Mouse (Mus musculus): ENCODE data around the gene Gatad2a. TPM values are rescaled to one million over a fixed set of nuclear protein-coding genes. Genes with fewer than 3 reads are reported as not detected.
A peak's percentile ranks its signal among the peaks of the same experiment; 100 is the strongest.

Gatad2a gene
- polyA plus RNA-seq, 1 experiment from 2014 or later, result 28.1 TPM

DNA sequence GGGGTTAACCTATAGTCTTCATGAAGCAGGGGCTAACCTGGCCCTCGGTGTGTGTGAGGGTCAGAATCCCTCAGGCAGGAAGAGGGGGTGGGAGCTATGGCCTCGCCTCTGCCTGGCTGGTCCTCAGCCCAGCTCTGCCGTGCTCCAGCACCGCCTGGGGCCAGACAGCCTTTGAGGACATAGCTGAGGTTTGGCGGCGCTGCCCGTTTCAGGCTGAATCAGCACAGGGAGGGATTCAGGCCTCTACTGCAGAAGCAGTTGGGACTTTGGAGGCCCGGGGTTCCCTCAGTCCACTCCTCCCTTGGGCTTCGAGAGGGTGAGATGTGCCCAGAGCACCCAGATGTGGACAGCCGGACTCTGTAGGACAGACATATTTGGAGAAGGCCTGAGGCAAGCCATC is 120.1 kb downstream of the Gatad2a start:
- peaks cover 15% of the 10 kb centered on the region; the same call in 1 of the 2 replicates for H3K36me3 ChIP-seq (ENCODE audit: control insufficient read depth, insufficient read depth, low read length)
- no peak overlapping the region for H3K27ac ChIP-seq (replicated peaks; ENCODE audit: low read depth, low read length)
- ATAC-seq (ENCODE audit: low FRiP score, low TSS enrichment), result no peak
- H3K9me3 ChIP-seq (ENCODE audit: control insufficient read depth, low read length), result no peaks in the 10 kb centered on the region
- no peak overlapping the region; the same call in 1 of the 2 replicates for H3K9ac ChIP-seq (replicated peaks; ENCODE audit: low read length)
- WGBS, result 44% methylated on average over 10 of the region's 10 CpGs
- H3K4me1 ChIP-seq (ENCODE audit: control insufficient read depth, insufficient read depth, low read length), result no peaks in the 10 kb centered on the region
- H3K4me2 ChIP-seq (ENCODE audit: low read length), result no peak overlapping the region
- H3K4me3 ChIP-seq (replicated peaks; ENCODE audit: low read depth, low read length), result no peak overlapping the region
- peaks cover 21% of the 10 kb centered on the region for H3K27me3 ChIP-seq (ENCODE audit: control insufficient read depth, insufficient read depth, low read length)
- no peak for DNase-seq

DNA sequence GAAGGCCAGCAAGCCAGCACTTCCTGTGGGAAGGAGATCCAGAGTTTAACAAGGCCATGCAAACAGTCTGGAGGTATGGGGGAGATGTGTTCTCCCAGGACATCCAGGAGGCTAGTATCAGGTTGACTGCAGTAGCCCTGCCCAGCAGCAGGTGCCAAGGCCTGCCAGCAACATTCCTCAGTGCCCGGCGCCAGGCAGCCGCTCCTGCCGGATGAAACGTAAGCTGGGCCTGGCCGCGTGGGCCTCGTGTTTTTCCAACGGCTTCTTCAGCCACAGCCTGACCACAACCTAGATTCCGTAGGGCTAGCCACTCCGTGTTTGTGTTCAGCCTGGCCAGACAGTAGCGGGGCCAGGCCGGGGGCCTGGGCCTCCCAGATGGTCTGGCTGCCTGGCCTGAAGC is 121.5 kb downstream of the Gatad2a start:
- H3K9ac ChIP-seq (replicated peaks; ENCODE audit: low read length), result no peak overlapping the region
- peaks cover 24% of the 10 kb centered on the region for H3K36me3 ChIP-seq (ENCODE audit: control insufficient read depth, insufficient read depth, low read length)
- ATAC-seq (ENCODE audit: low FRiP score, low TSS enrichment) (no peak), DNase-seq (no peak)
- H3K27ac ChIP-seq (replicated peaks; ENCODE audit: low read depth, low read length), result no peak overlapping the region
- WGBS, result 92% methylated on average over 13 of the region's 13 CpGs
- H3K4me2 ChIP-seq (ENCODE audit: low read length), result no peak overlapping the region
- H3K4me3 ChIP-seq (replicated peaks; ENCODE audit: low read depth, low read length), result no peak overlapping the region
- H3K9me3 ChIP-seq (ENCODE audit: control insufficient read depth, low read length), result no peaks in the 10 kb centered on the region
- peaks cover 6% of the 10 kb centered on the region for H3K27me3 ChIP-seq (ENCODE audit: control insufficient read depth, insufficient read depth, low read length)
- no peaks in the 10 kb centered on the region for H3K4me1 ChIP-seq (ENCODE audit: control insufficient read depth, insufficient read depth, low read length)

- peaks cover 24% of the 10 kb centered on the region for H3K36me3 ChIP-seq (ENCODE audit: control insufficient read depth, insufficient read depth, low read length)
- no peaks in the 10 kb centered on the region for H3K4me1 ChIP-seq (ENCODE audit: control insufficient read depth, insufficient read depth, low read length)
- H3K9me3 ChIP-seq (ENCODE audit: control insufficient read depth, low read length), result no peaks in the 10 kb centered on the region
- ATAC-seq (ENCODE audit: low FRiP score, low TSS enrichment) (no peak), DNase-seq (peak; percentile 85)
- H3K4me3 ChIP-seq (replicated peaks; ENCODE audit: low read depth, low read length), result no peak overlapping the region
- H3K4me2 ChIP-seq (ENCODE audit: low read length), result no peak overlapping the region
- WGBS, result 13% methylated on average over 9 of the region's 9 CpGs
- H3K27ac ChIP-seq (replicated peaks; ENCODE audit: low read depth, low read length), result no peak overlapping the region
- H3K9ac ChIP-seq (replicated peaks; ENCODE audit: low read length), result no peak overlapping the region
- peaks cover 1% of the 10 kb centered on the region; the same call in 1 of the 2 replicates for H3K27me3 ChIP-seq (ENCODE audit: control insufficient read depth, insufficient read depth, low read length)
Observed at GRCm38 (mm10) chr8:69874155-69874554, 122.0 kb downstream of the Gatad2a start.

GRCm38 (mm10) chr8:69870907-69871306 is 125.3 kb downstream of the Gatad2a start:
- Histone ChIP-seq H3K36me3 (ENCODE audit: control insufficient read depth, insufficient read depth, low read length) (peaks cover 24% of the 10 kb centered on the region), H3K4me3 (replicated peaks; ENCODE audit: low read depth, low read length) (no peak overlapping the region), H3K9me3 (ENCODE audit: control insufficient read depth, low read length) (no peaks in the 10 kb centered on the region), H3K4me1 (ENCODE audit: control insufficient read depth, insufficient read depth, low read length) (no peaks in the 10 kb centered on the region), H3K4me2 (ENCODE audit: low read length) (no peak overlapping the region), H3K27me3 (ENCODE audit: control insufficient read depth, insufficient read depth, low read length) (no peaks in the 10 kb centered on the region), H3K9ac (replicated peaks; ENCODE audit: low read length) (no peak overlapping the region), H3K27ac (replicated peaks; ENCODE audit: low read depth, low read length) (no peak overlapping the region)
- no peak for DNase-seq
- 90% methylated on average over 6 of the region's 6 CpGs for WGBS
- no peak for ATAC-seq (ENCODE audit: low FRiP score, low TSS enrichment)

DNA sequence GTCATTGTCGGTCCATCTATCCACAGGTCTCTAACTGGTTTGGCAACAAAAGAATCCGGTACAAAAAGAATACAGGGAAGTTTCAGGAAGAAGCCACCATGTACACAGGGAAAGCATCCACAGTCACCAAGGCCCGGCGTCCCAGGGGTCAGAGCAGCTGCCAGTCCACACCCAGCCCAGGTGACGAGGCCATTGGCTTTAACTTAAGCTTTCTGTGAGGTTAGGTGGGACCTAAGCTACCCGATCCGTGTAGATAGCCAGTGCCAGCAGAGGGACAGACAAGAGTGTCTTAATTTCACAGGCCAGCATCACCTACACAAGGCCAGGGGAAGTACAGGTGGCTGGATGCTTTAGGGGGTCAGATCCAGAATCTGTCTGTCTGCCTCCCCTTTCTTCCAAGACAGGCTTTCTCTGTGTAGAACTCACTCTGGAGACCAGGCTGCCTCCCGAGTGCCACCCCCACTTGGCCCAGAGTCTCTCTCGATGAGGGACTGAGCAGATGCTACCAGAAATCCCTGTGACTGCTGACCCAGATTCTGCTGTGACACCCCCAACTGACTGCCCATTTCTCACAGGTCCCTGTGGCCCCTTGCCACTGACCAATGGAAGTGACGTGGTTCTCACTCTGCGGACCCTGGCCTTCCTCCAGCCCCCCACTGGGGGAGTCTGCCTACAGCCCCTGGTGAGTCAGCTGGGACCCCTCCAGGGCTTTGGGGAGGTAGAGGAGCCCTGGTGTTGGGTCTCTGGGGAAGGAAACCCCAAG is 126.0 kb downstream of the Gatad2a start:
- H3K36me3 ChIP-seq (ENCODE audit: control insufficient read depth, insufficient read depth, low read length), result peaks cover 32% of the 10 kb centered on the region
- no peak overlapping the region for H3K27ac ChIP-seq (replicated peaks; ENCODE audit: low read depth, low read length)
- H3K9me3 ChIP-seq (ENCODE audit: control insufficient read depth, low read length), result no peaks in the 10 kb centered on the region
- no peaks in the 10 kb centered on the region for H3K4me1 ChIP-seq (ENCODE audit: control insufficient read depth, insufficient read depth, low read length)
- no peak overlapping the region for H3K4me2 ChIP-seq (ENCODE audit: low read length)
- ATAC-seq (ENCODE audit: low FRiP score, low TSS enrichment) (no peak), DNase-seq (no peak)
- H3K4me3 ChIP-seq (replicated peaks; ENCODE audit: low read depth, low read length), result no peak overlapping the region
- WGBS, result 87% methylated on average over 11 of the region's 11 CpGs
- H3K27me3 ChIP-seq (ENCODE audit: control insufficient read depth, insufficient read depth, low read length), result no peaks in the 10 kb centered on the region
- no peak overlapping the region for H3K9ac ChIP-seq (replicated peaks; ENCODE audit: low read length)

- H3K27ac ChIP-seq (replicated peaks; ENCODE audit: low read depth, low read length), result no peak overlapping the region
- no peak for DNase-seq
- 85% methylated on average over 5 of the region's 5 CpGs for WGBS
- peaks cover 43% of the 10 kb centered on the region for H3K36me3 ChIP-seq (ENCODE audit: control insufficient read depth, insufficient read depth, low read length)
- H3K9ac ChIP-seq (replicated peaks; ENCODE audit: low read length), result no peak overlapping the region
- ATAC-seq (ENCODE audit: low FRiP score, low TSS enrichment), result no peak
- H3K4me3 ChIP-seq (replicated peaks; ENCODE audit: low read depth, low read length), result no peak overlapping the region
- no peaks in the 10 kb centered on the region for H3K27me3 ChIP-seq (ENCODE audit: control insufficient read depth, insufficient read depth, low read length)
- H3K4me1 ChIP-seq (ENCODE audit: control insufficient read depth, insufficient read depth, low read length), result no peaks in the 10 kb centered on the region
- H3K4me2 ChIP-seq (ENCODE audit: low read length), result no peak overlapping the region
- no peaks in the 10 kb centered on the region for H3K9me3 ChIP-seq (ENCODE audit: control insufficient read depth, low read length)
Observed at GRCm38 (mm10) chr8:69867696-69868326, 128.4 kb downstream of the Gatad2a start.

- no peak overlapping the region for H3K27ac ChIP-seq (replicated peaks; ENCODE audit: low read depth, low read length)
- H3K9ac ChIP-seq (replicated peaks; ENCODE audit: low read length), result no peak overlapping the region
- H3K27me3 ChIP-seq (ENCODE audit: control insufficient read depth, insufficient read depth, low read length), result no peaks in the 10 kb centered on the region
- no peaks in the 10 kb centered on the region for H3K4me1 ChIP-seq (ENCODE audit: control insufficient read depth, insufficient read depth, low read length)
- peaks cover 45% of the 10 kb centered on the region for H3K36me3 ChIP-seq (ENCODE audit: control insufficient read depth, insufficient read depth, low read length)
- H3K9me3 ChIP-seq (ENCODE audit: control insufficient read depth, low read length), result no peaks in the 10 kb centered on the region
- DNase-seq, result no peak
- no peak overlapping the region for H3K4me3 ChIP-seq (replicated peaks; ENCODE audit: low read depth, low read length)
- WGBS, result 88% methylated on average over 5 of the region's 5 CpGs
- ATAC-seq (ENCODE audit: low FRiP score, low TSS enrichment), result no peak
- H3K4me2 ChIP-seq (ENCODE audit: low read length), result no peak overlapping the region
Observed at GRCm38 (mm10) chr8:69864180-69864579, 132.0 kb downstream of the Gatad2a start.

GRCm38 (mm10) chr8:69863387-69864020 is 132.7 kb downstream of the Gatad2a start:
- Histone ChIP-seq H3K4me3 (replicated peaks; ENCODE audit: low read depth, low read length) (no peak overlapping the region), H3K9ac (replicated peaks; ENCODE audit: low read length) (no peak overlapping the region), H3K4me1 (ENCODE audit: control insufficient read depth, insufficient read depth, low read length) (no peaks in the 10 kb centered on the region), H3K4me2 (ENCODE audit: low read length) (no peak overlapping the region), H3K27ac (replicated peaks; ENCODE audit: low read depth, low read length) (no peak overlapping the region), H3K36me3 (ENCODE audit: control insufficient read depth, insufficient read depth, low read length) (peaks cover 50% of the 10 kb centered on the region), H3K27me3 (ENCODE audit: control insufficient read depth, insufficient read depth, low read length) (no peaks in the 10 kb centered on the region), H3K9me3 (ENCODE audit: control insufficient read depth, low read length) (no peaks in the 10 kb centered on the region)
- 91% methylated on average over 5 of the region's 5 CpGs for WGBS
- DNase-seq, result no peak
- no peak for ATAC-seq (ENCODE audit: low FRiP score, low TSS enrichment)

All from midbrain, embryonic 14.5 days (tissue).